Mouse (Mus musculus) liver, adult (tissue): ENCODE measurements around the gene Wdr47.
A peak's percentile ranks its signal among the peaks of the same experiment; 100 is the strongest.

Experiments used
- GATA4 ChIP-seq: IDR thresholded peaks from 2 replicates; pipeline ENCODE4 v1.6.1; 2014; ENCODE audit warnings: mild to moderate bottlenecking, low read length; ENCODE audit not compliant: insufficient replicate concordance

Gene Wdr47

GRCm38 (mm10) chr3:108584580-108584979, 6.5 kb upstream of the Wdr47 start:
- TF ChIP-seq GATA4: no peak

DNA sequence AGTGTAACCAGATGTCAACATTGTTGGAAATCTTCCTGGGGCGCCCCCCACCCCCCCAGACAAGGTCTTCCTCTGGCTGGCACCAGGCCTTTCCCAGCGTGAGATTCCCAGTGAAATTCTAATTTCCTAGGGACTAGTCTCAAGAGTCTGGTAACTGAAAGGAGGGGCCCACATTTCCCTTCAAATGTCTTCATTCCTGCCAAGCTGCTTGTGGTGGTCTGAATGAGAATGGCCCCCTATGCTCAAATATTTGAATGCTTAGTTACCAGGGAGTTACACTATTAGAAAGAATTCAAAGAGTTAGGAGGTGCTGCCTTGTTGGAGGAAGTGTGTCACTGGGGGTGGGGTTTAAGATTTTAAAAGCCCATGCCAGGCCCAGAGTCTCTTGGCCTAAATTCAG, 2.6 kb upstream of the Wdr47 start:
- no peak for TF ChIP-seq GATA4

DNA sequence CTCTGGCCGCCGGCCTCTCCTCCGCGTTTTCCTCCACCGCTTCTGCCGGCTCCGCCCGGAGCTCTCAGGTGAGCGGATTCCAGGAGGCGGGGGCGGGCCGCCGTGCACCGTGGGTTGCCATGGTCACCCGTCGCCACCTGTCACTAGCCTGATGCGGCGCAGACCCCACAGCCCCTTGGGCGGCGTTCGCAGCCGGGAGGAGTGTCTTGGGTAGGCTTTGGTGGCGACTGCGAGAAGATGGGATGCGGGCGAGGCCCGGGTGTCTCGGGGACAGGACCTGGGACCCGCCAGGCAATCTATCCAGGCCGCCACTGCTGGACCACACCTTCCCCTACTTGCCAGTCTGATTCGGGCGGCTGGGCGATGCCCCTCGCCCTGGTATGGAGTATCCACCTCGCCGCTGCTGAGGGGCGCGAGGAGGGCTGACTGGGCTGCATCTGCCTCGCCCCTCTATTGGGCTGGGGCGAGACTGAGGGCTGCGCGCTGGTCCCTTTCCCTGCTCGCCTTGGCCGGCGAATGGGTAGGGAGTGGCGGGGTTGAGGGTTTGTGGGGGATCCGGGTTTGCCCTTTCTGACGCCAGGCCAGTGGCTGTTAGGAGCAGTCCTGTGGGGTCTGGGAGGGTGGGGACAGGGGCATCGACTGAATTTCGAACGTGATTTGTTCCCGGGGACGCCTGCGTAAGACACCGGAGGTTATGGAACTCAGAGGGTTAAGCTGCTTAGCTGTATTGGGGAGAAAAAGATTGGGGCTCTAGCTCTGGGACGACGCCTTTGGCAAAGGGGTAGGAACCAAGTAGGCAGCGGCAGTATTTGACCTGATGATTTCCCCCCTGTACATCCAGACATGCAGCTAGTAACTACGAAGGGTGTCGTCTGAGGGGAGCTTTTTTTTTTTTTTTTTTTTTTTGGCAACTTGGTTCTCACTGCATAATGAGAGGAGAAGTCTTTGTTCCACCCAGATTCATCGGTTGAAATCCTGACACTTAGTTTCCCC, 747 bp downstream of the Wdr47 start:
- TF ChIP-seq GATA4: no peak

GRCm38 (mm10) chr3:108608906-108609305, 17.8 kb downstream of the Wdr47 start:
- TF ChIP-seq GATA4: no peak

GRCm38 (mm10) chr3:108634761-108635160, 43.7 kb downstream of the Wdr47 start:
- TF ChIP-seq GATA4: no peak

DNA sequence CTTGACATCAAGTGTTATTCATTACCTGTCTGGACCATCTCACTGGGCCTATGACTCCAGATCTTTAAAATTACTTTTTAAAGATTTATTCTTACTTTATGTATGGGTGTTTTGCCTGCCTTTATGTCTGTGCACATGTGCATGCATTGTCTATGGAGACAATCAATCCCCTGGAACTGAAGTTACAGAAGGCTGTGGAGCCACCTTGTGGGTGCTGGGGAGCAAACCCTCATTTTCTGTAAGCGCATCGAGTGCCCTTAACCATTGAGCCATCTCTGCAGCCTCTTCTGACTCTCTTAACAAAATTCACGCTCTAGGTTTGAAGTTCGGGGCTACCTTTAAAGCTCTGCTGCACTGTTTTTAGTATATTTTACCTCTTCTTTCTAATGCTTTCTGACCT, 48.3 kb downstream of the Wdr47 start:
- TF ChIP-seq GATA4: no peak

DNA sequence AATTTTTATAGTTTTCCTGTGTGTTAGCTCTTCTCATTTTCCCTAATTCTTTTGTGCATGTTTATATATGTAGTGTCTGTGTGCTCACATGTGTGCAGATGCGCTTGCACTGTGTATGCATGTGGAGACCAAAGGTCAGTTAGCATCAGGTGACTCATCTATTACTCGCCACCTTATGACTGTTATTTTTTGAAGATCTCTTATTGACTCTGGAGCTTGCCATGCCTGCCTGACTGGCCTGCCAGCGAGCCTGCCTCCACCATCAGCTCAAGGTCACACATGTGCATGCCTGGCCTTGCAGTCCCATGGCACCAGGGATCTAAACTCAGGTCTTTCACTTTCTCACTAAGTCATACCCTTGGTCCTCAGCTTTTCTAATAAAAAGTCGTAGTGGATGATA, 49.9 kb downstream of the Wdr47 start:
- TF ChIP-seq GATA4: no peak

GRCm38 (mm10) chr3:108644856-108645255, 53.8 kb downstream of the Wdr47 start:
- TF ChIP-seq GATA4: no peak

DNA sequence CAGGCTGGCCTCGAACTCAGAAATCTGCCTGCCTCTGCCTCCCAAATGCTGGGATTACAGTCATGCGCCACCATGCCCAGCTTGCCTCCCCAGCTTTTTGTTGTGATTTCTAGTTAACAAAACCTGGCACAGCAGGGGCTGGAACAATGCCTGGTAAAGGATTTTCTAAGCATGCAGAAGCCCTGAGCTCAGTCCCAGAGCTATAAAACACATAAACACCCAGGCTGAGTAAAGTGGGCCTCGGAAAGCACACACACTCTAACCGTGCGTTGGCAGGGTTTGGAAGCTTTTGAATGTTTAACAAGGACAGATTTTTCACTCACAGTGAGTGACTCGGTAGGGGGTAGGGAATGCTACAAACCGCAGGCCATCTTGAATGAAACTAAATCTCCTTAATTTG, 55.0 kb downstream of the Wdr47 start:
- TF ChIP-seq GATA4: no peak

GRCm38 (mm10) chr3:108652866-108653642, 62.0 kb downstream of the Wdr47 start:
- TF ChIP-seq GATA4: no peak

DNA sequence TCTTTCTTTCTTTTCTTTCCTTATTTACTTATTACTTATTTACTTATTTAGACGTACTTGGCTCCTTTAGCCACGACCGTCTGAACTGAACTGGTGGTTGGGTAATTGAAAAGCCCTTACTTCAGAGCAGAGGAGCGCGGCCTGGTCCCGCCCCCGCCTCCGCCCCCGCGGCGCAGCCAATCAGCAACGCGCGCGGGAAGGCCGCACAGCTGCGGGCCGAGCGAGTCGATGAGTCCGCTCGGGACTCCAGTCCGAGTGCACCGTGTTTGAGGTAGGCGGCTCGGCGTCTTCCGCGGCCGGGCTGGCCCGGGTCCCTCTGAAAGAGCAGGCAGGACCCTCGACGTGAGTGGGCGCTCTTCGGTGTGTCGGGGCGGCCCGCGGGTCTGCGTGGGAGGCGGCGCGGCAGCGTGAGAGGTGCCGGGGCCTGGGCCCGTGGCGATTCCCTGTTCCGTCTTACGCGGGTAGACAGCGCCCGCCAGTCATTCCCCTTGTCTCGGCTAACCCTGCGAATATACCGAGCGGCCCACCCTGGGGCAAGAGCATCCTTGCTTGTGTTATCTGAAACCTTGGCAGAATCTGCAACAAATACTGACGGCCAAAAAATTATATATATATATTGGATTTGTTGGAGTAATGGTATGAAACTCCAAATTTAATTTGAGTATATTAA, 62.8 kb downstream of the Wdr47 start, which contains the start of gene Clcc1:
Gene Clcc1 (plus strand): TSS at position 204 of the 670 bp plus-strand sequence.
- peak; percentile 62; the same call in 1 of the 2 replicates for TF ChIP-seq GATA4

GRCm38 (mm10) chr3:108654566-108654965, 63.5 kb downstream of the Wdr47 start:
- no peak for TF ChIP-seq GATA4

DNA sequence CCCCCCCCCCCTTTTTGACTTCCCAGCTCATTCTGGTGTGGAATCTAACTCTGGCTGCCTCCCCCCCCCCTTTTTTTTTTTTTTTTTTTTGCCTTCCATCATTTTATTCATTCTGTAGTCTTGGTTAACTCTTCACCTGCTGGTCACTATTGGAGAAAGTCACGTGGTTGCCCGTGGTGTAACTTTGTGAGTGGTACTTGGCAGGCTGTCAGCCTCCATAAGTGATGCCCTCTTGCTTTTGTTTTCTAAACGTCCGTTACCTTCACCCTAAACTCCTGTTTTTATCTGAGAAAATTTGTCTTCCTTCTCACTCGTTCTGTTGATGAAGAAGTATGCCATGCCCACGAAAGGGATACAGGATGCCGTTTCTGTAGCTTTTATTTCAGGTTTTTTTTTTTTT, 64.4 kb downstream of the Wdr47 start:
- no peak for TF ChIP-seq GATA4

GRCm38 (mm10) chr3:108658612-108659011, 67.5 kb downstream of the Wdr47 start:
- no peak for TF ChIP-seq GATA4

DNA sequence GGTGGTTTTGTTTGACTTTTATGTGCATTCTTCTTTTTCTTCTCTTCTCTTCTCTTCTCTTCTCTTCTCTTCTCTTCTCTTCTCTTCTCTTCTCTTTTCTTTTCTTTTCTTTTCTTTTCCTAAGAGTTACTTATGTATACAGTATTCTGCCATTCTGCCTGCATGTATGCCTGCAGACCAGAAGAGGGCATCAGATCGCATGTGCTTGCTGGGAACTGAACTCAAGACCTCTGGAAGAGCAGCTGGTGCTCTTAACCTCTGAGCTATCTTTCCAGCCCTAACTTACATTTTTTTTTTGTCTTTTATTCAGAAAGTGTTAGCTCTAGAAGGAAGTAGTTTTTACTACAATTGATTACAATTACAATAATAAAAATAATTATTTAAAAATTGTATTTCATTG, 69.9 kb downstream of the Wdr47 start:
- no peak for TF ChIP-seq GATA4
